Mouse (Mus musculus): Measurements from ENCODE around the gene Adamtsl1.

Gene Adamtsl1

GRCm38 (mm10) chr4:86201766-86202165 is 687.8 kb downstream of the Adamtsl1 start:
- no peak for DNase-seq (ENCODE audit: low spot score)

- no peak for DNase-seq (ENCODE audit: low spot score)
These were observed 689.3 kb downstream of the Adamtsl1 start for GRCm38 (mm10) chr4:86203288-86203687.

GRCm38 (mm10) chr4:86224875-86225274 is 710.9 kb downstream of the Adamtsl1 start:
- no peak for DNase-seq (ENCODE audit: low spot score)

- DNase-seq (ENCODE audit: low spot score) = no peak
These were observed 713.1 kb downstream of the Adamtsl1 start for GRCm38 (mm10) chr4:86227096-86227495.

GRCm38 (mm10) chr4:86233197-86233596 is 719.2 kb downstream of the Adamtsl1 start:
- no peak for DNase-seq (ENCODE audit: low spot score)

- DNase-seq (ENCODE audit: low spot score) = no peak
These were observed 728.0 kb downstream of the Adamtsl1 start for GRCm38 (mm10) chr4:86241854-86242424.

GRCm38 (mm10) chr4:86270085-86270484 is 756.1 kb downstream of the Adamtsl1 start:
- no peak for DNase-seq (ENCODE audit: low spot score)

GRCm38 (mm10) chr4:86273703-86274355 is 759.9 kb downstream of the Adamtsl1 start:
- DNase-seq (ENCODE audit: low spot score) = no peak

- DNase-seq (ENCODE audit: low spot score) = no peak
These were observed 760.7 kb downstream of the Adamtsl1 start for GRCm38 (mm10) chr4:86274663-86275062.

GRCm38 (mm10) chr4:86276021-86276813 is 762.2 kb downstream of the Adamtsl1 start:
- no peak for DNase-seq (ENCODE audit: low spot score)

GRCm38 (mm10) chr4:86278546-86278945 is 764.6 kb downstream of the Adamtsl1 start:
- DNase-seq (ENCODE audit: low spot score) = no peak

GRCm38 (mm10) chr4:86286572-86286971 is 772.6 kb downstream of the Adamtsl1 start:
- no peak for DNase-seq (ENCODE audit: low spot score)

- DNase-seq (ENCODE audit: low spot score) = no peak
These were observed 774.3 kb downstream of the Adamtsl1 start for GRCm38 (mm10) chr4:86288264-86288663.

- no peak for DNase-seq (ENCODE audit: low spot score)
These were observed 775.7 kb downstream of the Adamtsl1 start for GRCm38 (mm10) chr4:86289511-86290273.

GRCm38 (mm10) chr4:86294828-86295251 is 780.9 kb downstream of the Adamtsl1 start:
- DNase-seq (ENCODE audit: low spot score) = no peak

- no peak for DNase-seq (ENCODE audit: low spot score)
These were observed 787.5 kb downstream of the Adamtsl1 start for GRCm38 (mm10) chr4:86301469-86301868.

GRCm38 (mm10) chr4:86302095-86302494 is 788.1 kb downstream of the Adamtsl1 start:
- DNase-seq (ENCODE audit: low spot score) = no peak

GRCm38 (mm10) chr4:86306753-86307152 is 792.8 kb downstream of the Adamtsl1 start:
- DNase-seq (ENCODE audit: low spot score) = no peak

- DNase-seq (ENCODE audit: low spot score) = no peak
These were observed 795.2 kb downstream of the Adamtsl1 start for GRCm38 (mm10) chr4:86309178-86309577.

GRCm38 (mm10) chr4:86310806-86311730 is 797.1 kb downstream of the Adamtsl1 start:
- no peak for DNase-seq (ENCODE audit: low spot score)

GRCm38 (mm10) chr4:86312366-86312765 is 798.4 kb downstream of the Adamtsl1 start:
- DNase-seq (ENCODE audit: low spot score) = no peak

Data from layer of hippocampus, adult 9-10 months (tissue).